Mouse (Mus musculus) lung, embryonic 16.5 days (tissue): Measurements from ENCODE around the gene Hdac8. TPM values are rescaled to one million over a fixed set of nuclear protein-coding genes. Genes with fewer than 3 reads are reported as not detected.

ENCODE experiments used
- ATAC-seq: fragments of 200-750 bp; cut with Nextera tagmentation; 2 replicates; pipeline ENCODE4 v1.8.0; 2017; ENCODE audit warnings: low read depth, mild to moderate bottlenecking, moderate library complexity
- H3K27ac ChIP-seq: fragments of 300-500 bp; sonication (generic); 2 replicates; pipeline ENCODE4 v1.5.1; 2014; ENCODE audit warnings: mild to moderate bottlenecking, control low read depth, low read length
- H3K27me3 ChIP-seq: fragments of 300-500 bp; sonication (generic); 2 replicates; pipeline ENCODE4 v1.6.1; 2014; ENCODE audit warnings: low read depth, low read length, mixed read lengths; ENCODE audit not compliant: control insufficient read depth, insufficient read depth
- H3K36me3 ChIP-seq: fragments of 300-500 bp; sonication (generic); 2 replicates; pipeline ENCODE4 v1.6.1; 2014; ENCODE audit warnings: low read length; ENCODE audit not compliant: control insufficient read depth, insufficient read depth
- H3K4me1 ChIP-seq: fragments of 300-500 bp; sonication (generic); replicated peaks from 2 replicates; pipeline ENCODE4 v1.6.1; 2014; ENCODE audit warnings: low read length, mixed read lengths; ENCODE audit not compliant: control insufficient read depth, insufficient read depth
- H3K4me2 ChIP-seq: fragments of 300-500 bp; sonication (generic); 2 replicates; pipeline ENCODE4 v1.6.1; 2014; ENCODE audit warnings: low read depth, low read length, control low read depth
- H3K4me3 ChIP-seq: fragments of 300-500 bp; sonication (generic); 2 replicates; pipeline ENCODE4 v1.5.1; 2014; ENCODE audit warnings: mild to moderate bottlenecking, low read length, control low read depth
- H3K9ac ChIP-seq: fragments of 300-500 bp; sonication (generic); 2 replicates; pipeline ENCODE4 v1.6.1; 2014; ENCODE audit warnings: low read length, control low read depth
- H3K9me3 ChIP-seq: fragments of 300-500 bp; sonication (generic); 2 replicates; pipeline ENCODE4 v1.6.1; 2016; ENCODE audit warnings: low read length; ENCODE audit not compliant: control insufficient read depth
- WGBS: fragments of 180-500 bp; shearing (Covaris S2); extraction: QIAGEN DNeasy Blood & Tissue Kit; methylation state at CpG from one replicate; pipeline ENCODE4 v1.1.7; 2014; 5-methylcytosine and 5-hydroxymethylcytosine counted together
- polyA plus RNA-seq: library from polyadenylated mRNA; unstranded; fragments of >200 nt; fragmentation: Nextera tagmentation; extraction: Ambion mirVana; gene quantifications from 2 replicates; pipeline ENCODE4 v1.2.1, GENCODE M21; 2015

Hdac8 gene
- polyA plus RNA-seq, 1 experiment from 2014 or later, result 11.1 TPM

- H3K4me1 ChIP-seq, result no peaks in the 10 kb centered on the region
- no peak overlapping the region for H3K4me3 ChIP-seq
- peaks cover 4% of the 10 kb centered on the region; the same call in 1 of the 2 replicates for H3K27me3 ChIP-seq
- 63% methylated on average over 14 of the region's 14 CpGs for WGBS
- no peaks in the 10 kb centered on the region for H3K9me3 ChIP-seq
- H3K4me2 ChIP-seq, result no peak overlapping the region
- H3K27ac ChIP-seq, result no peak overlapping the region
- H3K9ac ChIP-seq, result no peak overlapping the region
- H3K36me3 ChIP-seq, result no peaks in the 10 kb centered on the region
- peak; percentile 54; the same call in 1 of the 2 replicates for ATAC-seq
These were observed 155.1 kb downstream of the Hdac8 start for GRCm38 (mm10) chrX:102349843-102350731.

DNA sequence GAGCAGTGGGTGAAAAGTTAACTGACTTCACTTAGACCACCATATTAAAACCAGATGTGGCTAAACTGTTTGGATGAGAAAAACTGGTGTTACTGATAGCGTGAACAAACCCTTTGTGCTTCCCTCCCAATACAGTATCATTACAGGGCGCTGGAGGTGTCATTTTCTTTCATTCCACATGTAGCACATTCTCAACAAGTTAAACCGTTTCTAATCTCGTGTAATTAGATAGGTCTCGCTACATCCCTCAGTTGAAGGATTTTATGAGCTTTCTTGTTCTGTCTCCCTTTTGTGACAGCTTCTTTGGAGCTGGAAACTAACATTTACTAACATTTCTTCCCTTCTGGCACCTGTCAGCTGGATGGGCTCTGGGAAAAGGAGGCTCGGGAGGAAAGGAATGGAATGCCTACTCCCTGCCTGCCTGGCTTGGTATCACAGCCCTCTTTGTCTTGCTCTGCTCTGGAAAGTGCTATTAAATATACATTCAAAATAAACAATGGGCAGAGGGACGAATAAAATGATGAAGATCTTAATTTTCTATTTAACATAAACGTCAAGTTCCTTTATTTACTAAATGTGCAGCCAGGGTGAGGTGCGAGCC lies 156.2 kb downstream of the Hdac8 start:
- no peaks in the 10 kb centered on the region for H3K4me1 ChIP-seq
- ATAC-seq, result no peak
- no peak overlapping the region for H3K9ac ChIP-seq
- H3K9me3 ChIP-seq, result no peaks in the 10 kb centered on the region
- WGBS, result 35% methylated on average over 9 of the region's 9 CpGs
- H3K4me3 ChIP-seq, result no peak overlapping the region
- H3K27me3 ChIP-seq, result peaks cover 4% of the 10 kb centered on the region; the same call in 1 of the 2 replicates
- H3K36me3 ChIP-seq, result no peaks in the 10 kb centered on the region
- no peak overlapping the region for H3K27ac ChIP-seq
- H3K4me2 ChIP-seq, result no peak overlapping the region

DNA sequence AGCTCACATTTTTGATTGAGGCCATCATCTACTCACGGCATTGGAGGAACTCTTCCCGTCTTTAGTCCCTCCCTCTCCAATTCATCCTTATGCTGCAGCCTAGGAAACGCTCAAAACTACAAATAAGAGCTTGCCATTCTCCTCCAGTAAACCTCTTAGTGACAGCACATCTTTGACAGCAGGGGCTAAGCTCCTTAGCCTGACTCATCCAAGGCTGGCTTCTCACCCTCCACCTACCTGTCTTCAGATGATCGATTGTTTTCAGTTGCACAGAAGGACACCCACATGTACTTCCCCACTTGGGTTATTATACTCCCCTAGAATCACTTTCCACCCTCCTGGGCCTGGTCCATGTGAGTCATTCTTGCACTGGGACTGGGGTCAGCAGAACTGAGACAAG lies 163.5 kb downstream of the Hdac8 start:
- 0 out of 2 replicates have a peak, but pooled peaks cover 2% of the 10 kb centered on the region for H3K4me1 ChIP-seq
- H3K9me3 ChIP-seq, result no peaks in the 10 kb centered on the region
- H3K4me3 ChIP-seq, result no peak overlapping the region
- no peak overlapping the region for H3K4me2 ChIP-seq
- H3K36me3 ChIP-seq, result no peaks in the 10 kb centered on the region
- 70% methylated on average over 4 of the region's 4 CpGs for WGBS
- no peak overlapping the region for H3K27ac ChIP-seq
- H3K27me3 ChIP-seq, result 0 out of 2 replicates have a peak, but pooled peaks cover 3% of the 10 kb centered on the region
- ATAC-seq, result no peak
- no peak overlapping the region for H3K9ac ChIP-seq

DNA sequence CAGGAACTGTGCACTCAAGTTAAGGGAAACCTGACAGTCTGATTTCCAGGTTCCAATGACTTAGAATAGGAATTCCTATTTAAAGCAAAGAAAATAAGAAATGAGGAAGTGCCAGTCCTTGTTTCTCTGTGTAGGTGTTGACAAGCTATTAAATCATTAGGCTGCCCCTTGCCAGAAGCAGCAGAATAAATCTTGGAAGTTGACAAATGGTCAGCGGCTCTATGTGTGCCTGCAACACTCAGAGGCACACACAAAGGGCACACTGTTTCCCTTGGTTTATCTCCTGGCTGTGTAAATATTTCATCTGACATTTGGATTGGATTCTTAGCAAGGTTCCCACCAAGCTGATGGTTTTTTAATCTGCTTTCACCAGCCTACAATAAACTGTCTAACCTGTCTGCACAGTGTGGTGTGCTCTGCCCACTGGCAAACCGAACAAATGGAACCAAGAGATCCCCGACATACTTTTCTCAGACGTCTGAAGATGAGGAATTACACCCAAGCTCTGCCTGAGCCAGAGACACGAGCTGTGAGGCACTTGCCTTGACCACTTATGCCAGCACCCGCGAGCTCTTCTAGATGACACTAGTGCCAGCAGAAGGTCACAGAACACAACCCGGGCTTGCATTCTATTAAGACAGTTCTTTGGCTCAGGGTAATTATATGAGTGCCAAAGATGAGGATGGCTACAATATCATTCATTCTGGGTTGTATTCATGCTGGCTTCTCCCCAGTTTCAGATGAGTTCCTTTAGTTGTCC lies 165.6 kb downstream of the Hdac8 start:
- H3K4me1 ChIP-seq, result 0 out of 2 replicates have a peak, but pooled peaks cover 2% of the 10 kb centered on the region
- H3K27ac ChIP-seq, result no peak overlapping the region
- H3K9ac ChIP-seq, result no peak overlapping the region
- no peaks in the 10 kb centered on the region for H3K9me3 ChIP-seq
- H3K4me2 ChIP-seq, result no peak overlapping the region
- H3K27me3 ChIP-seq, result 0 out of 2 replicates have a peak, but pooled peaks cover 3% of the 10 kb centered on the region
- no peaks in the 10 kb centered on the region for H3K36me3 ChIP-seq
- H3K4me3 ChIP-seq, result no peak overlapping the region
- no peak for ATAC-seq
- WGBS, result 41% methylated on average over 8 of the region's 8 CpGs

GRCm38 (mm10) chrX:102319696-102320095 lies 185.5 kb downstream of the Hdac8 start:
- ATAC-seq, result no peak
- Histone ChIP-seq H3K4me1 (no peaks in the 10 kb centered on the region), H3K4me2 (no peak overlapping the region), H3K9ac (no peak overlapping the region), H3K36me3 (no peaks in the 10 kb centered on the region), H3K27ac (no peak overlapping the region), H3K27me3 (no peaks in the 10 kb centered on the region; the same call in 1 of the 2 replicates), H3K4me3 (no peak overlapping the region), H3K9me3 (no peaks in the 10 kb centered on the region)
- WGBS, result 36% methylated on average over 3 of the region's 3 CpGs

GRCm38 (mm10) chrX:102319252-102319651 lies 185.9 kb downstream of the Hdac8 start:
- no peaks in the 10 kb centered on the region; the same call in 1 of the 2 replicates for H3K27me3 ChIP-seq
- H3K4me3 ChIP-seq, result no peak overlapping the region
- H3K27ac ChIP-seq, result no peak overlapping the region
- no peaks in the 10 kb centered on the region for H3K4me1 ChIP-seq
- H3K9ac ChIP-seq, result no peak overlapping the region
- H3K9me3 ChIP-seq, result no peaks in the 10 kb centered on the region
- H3K36me3 ChIP-seq, result no peaks in the 10 kb centered on the region
- ATAC-seq, result no peak
- H3K4me2 ChIP-seq, result no peak overlapping the region

GRCm38 (mm10) chrX:102318782-102319181 lies 186.4 kb downstream of the Hdac8 start:
- Histone ChIP-seq H3K4me1 (no peaks in the 10 kb centered on the region), H3K4me3 (no peak overlapping the region), H3K36me3 (no peaks in the 10 kb centered on the region), H3K9me3 (no peaks in the 10 kb centered on the region), H3K27me3 (no peaks in the 10 kb centered on the region; the same call in 1 of the 2 replicates), H3K4me2 (no peak overlapping the region), H3K27ac (no peak overlapping the region), H3K9ac (no peak overlapping the region)
- ATAC-seq, result no peak
- 78% methylated on average over 5 of the region's 5 CpGs for WGBS

- no peaks in the 10 kb centered on the region; the same call in 1 of the 2 replicates for H3K9me3 ChIP-seq
- 45% methylated on average over 3 of the region's 3 CpGs for WGBS
These were observed 194.0 kb downstream of the Hdac8 start for GRCm38 (mm10) chrX:102311119-102311518.

DNA sequence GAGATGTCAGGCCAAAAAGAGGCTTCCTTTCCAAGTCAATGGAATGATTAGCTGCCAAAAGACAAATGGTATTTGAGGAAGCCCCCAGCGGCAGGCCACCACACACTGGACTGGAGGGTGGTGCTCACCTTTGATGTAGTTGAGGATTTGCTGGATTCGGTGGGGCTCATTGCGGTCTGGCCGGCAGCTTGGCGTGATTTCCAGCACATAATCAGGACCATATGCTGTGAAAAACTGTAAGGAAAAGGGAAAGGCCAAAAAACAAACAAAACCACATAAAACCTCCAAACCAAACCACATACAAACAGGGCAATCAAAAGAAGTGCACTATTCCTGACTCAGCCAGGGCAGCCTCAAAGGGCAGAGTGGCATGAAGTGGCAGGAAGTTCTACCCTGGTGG lies 197.6 kb downstream of the Hdac8 start:
- H3K9me3 ChIP-seq, result no peaks in the 10 kb centered on the region; the same call in 1 of the 2 replicates
- no peak overlapping the region for H3K4me3 ChIP-seq
- peaks cover 4% of the 10 kb centered on the region; the same call in 1 of the 2 replicates for H3K27me3 ChIP-seq
- no peak for ATAC-seq
- H3K4me2 ChIP-seq, result no peak overlapping the region
- no peak overlapping the region for H3K27ac ChIP-seq
- H3K4me1 ChIP-seq, result no peaks in the 10 kb centered on the region
- 57% methylated on average over 5 of the region's 5 CpGs for WGBS
- H3K9ac ChIP-seq, result no peak overlapping the region
- no peaks in the 10 kb centered on the region for H3K36me3 ChIP-seq

More at GRCm38 (mm10) chrX:102311119-102311518, 194.0 kb downstream of the Hdac8 start:
- Histone ChIP-seq H3K9ac (no peak overlapping the region), H3K27ac (no peak overlapping the region), H3K36me3 (no peaks in the 10 kb centered on the region), H3K4me1 (no peaks in the 10 kb centered on the region), H3K27me3 (no peaks in the 10 kb centered on the region), H3K4me2 (no peak overlapping the region), H3K4me3 (no peak overlapping the region)
- no peak for ATAC-seq
